8 mouse cellular contexts compared by ENCODE assay signal in the genomic region with DNA sequence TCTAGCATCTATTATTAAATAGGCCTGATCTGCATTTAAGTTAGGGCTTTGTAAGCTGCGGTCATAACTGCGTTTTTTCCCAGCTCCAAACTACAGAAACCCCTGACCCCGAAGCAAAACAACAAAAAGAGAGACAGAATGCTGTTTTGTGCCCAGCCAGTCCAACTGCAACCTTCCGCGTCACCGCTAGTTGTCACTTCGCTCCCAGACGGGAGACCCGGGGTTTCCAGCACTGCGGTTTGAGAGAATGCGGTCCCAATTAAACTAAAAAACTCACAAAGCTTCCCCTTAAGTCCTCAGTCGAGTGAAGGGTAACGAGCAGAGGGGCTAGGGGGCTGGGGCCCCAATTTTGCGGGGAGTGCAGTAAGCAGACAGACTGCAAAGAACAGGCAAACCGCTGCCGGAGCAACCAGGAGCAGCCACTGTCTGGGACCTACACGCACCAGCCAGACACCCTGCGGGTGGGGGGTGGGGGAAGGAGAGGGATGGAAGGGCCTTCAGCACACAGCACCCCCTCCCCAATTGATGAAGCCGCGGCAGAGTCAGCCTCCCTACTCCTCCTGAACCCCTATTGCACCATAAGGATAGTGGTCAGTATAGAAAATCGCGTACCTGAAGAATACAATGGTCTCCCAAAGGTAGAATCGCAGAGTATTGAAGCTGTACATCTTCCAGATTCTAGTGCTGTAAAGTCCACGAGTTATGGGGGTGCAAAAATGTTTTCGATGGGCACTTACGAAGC. TPM values are rescaled to one million over a fixed set of nuclear protein-coding genes. Genes with fewer than 3 reads are reported as not detected.
DNase-seq lines count a peak whose midpoint lies in the region; ATAC-seq and TF ChIP-seq lines count a peak whose summit lies in the region.
"Had no signal": no experiment of that assay in that cellular context is flagged by ENCODE, and none has a peak within 500 bp of the region (broad histone marks: within the 10 kb centered on the region; RNA-seq: fewer than 3 reads in every experiment).

No protein-coding gene starts in this region.

- no peak for TF ChIP-seq CTCF in lung, postnatal 0 days (IDR thresholded peaks at IDR 0.05)

- no peaks in the 10 kb centered on the region for H3K27me3 ChIP-seq in hindbrain, embryonic 16.5 days (replicated peaks; ENCODE audit: control insufficient read depth, insufficient read depth, low read length)
- peaks cover 24% of the 10 kb centered on the region for H3K27me3 ChIP-seq in midbrain, embryonic 15.5 days (replicated peaks)
- H3K27me3 ChIP-seq in lung, postnatal 0 days (replicated peaks; ENCODE audit: insufficient read depth, low read length), result peaks cover 4% of the 10 kb centered on the region

- 1% methylated on average over 26 of the region's 26 CpGs for WGBS in hindbrain, embryonic 16.5 days
- WGBS in midbrain, embryonic 15.5 days, result 3% methylated on average over 25 of the region's 26 CpGs
- WGBS in lung, postnatal 0 days, result 9% methylated on average over 26 of the region's 26 CpGs

- no peaks in the 10 kb centered on the region for H3K9me3 ChIP-seq in hindbrain, embryonic 16.5 days (ENCODE audit: control insufficient read depth, low read length)
- no peaks in the 10 kb centered on the region for H3K9me3 ChIP-seq in midbrain, embryonic 15.5 days
- no peaks in the 10 kb centered on the region for H3K9me3 ChIP-seq in lung, postnatal 0 days (ENCODE audit: low read length)

- peak overlapping the region; percentile 80 for H3K27ac ChIP-seq in hindbrain, embryonic 16.5 days (ENCODE audit: low read depth, low read length)
- no peak overlapping the region for H3K27ac ChIP-seq in midbrain, embryonic 15.5 days
- H3K27ac ChIP-seq in lung, postnatal 0 days (ENCODE audit: low read length), result no peak overlapping the region

- TF ChIP-seq EP300 in lung, postnatal 0 days (IDR thresholded peaks at IDR 0.05), result no peak

- peak; percentile 77 for ATAC-seq in hindbrain, embryonic 16.5 days
- ATAC-seq in midbrain, embryonic 15.5 days (replicated peaks), result peak; percentile 81
- ATAC-seq in lung, postnatal 0 days, result no peak

- H3K4me1 ChIP-seq in hindbrain, embryonic 16.5 days (ENCODE audit: control insufficient read depth, insufficient read depth, low read depth, low read length), result peaks cover 7% of the 10 kb centered on the region
- H3K4me1 ChIP-seq in midbrain, embryonic 15.5 days, result peaks cover 15% of the 10 kb centered on the region; the same call in 1 of the 2 replicates
- H3K4me1 ChIP-seq in lung, postnatal 0 days (ENCODE audit: insufficient read depth, low read depth, low read length), result no peaks in the 10 kb centered on the region

- peak overlapping the region; percentile 79 for H3K4me2 ChIP-seq in hindbrain, embryonic 16.5 days (ENCODE audit: low read length)
- peak overlapping the region; percentile 84 for H3K4me2 ChIP-seq in midbrain, embryonic 15.5 days
- H3K4me2 ChIP-seq in lung, postnatal 0 days (replicated peaks; ENCODE audit: low read depth, low read length), result no peak overlapping the region

- H3K9ac ChIP-seq in hindbrain, embryonic 16.5 days (ENCODE audit: low read depth, low read length), result peak overlapping the region; percentile 72
- H3K9ac ChIP-seq in midbrain, embryonic 15.5 days, result peak overlapping the region; percentile 44
- H3K9ac ChIP-seq in lung, postnatal 0 days (replicated peaks; ENCODE audit: low read depth), result no peak overlapping the region

- peak overlapping the region; percentile 61 for H3K4me3 ChIP-seq in hindbrain, embryonic 16.5 days (ENCODE audit: low read length)
- peak overlapping the region; percentile 54 for H3K4me3 ChIP-seq in midbrain, embryonic 15.5 days
- H3K4me3 ChIP-seq in lung, postnatal 0 days (ENCODE audit: low read depth, low read length), result no peak overlapping the region

- no peaks in the 10 kb centered on the region for H3K36me3 ChIP-seq in hindbrain, embryonic 16.5 days (ENCODE audit: control insufficient read depth, insufficient read depth, low read length)
- H3K36me3 ChIP-seq in midbrain, embryonic 15.5 days (replicated peaks), result no peaks in the 10 kb centered on the region
- no peaks in the 10 kb centered on the region for H3K36me3 ChIP-seq in lung, postnatal 0 days (ENCODE audit: insufficient read depth, low read length)

- DNase-seq in cerebellum, adult 11-12 months, result peak; percentile 7
- peak; percentile 71 for DNase-seq in embryo, embryonic 10.5 days (ENCODE audit: low spot score)
- DNase-seq in lung, postnatal 0 days (ENCODE audit: low spot score), result no peak
- DNase-seq in adrenal gland, postnatal 10 days, result no peak
- DNase-seq in adrenal gland, adult (ENCODE audit: inconsistent age in 2 of 2, low spot score in 1 of 2), result no peak

RNA-seq across cellular contexts. Expression of a gene that starts 0.8 kb away (rescaled TPM):
- polyA plus RNA-seq in hindbrain, embryonic 16.5 days (2015; fragmentation: Nextera tagmentation; extraction: Ambion mirVana), result 2.5 and 2.8 TPM in 2 replicates
- 0.34 TPM in 2 replicates for polyA plus RNA-seq in midbrain, embryonic 15.5 days (2015; fragmentation: Nextera tagmentation; extraction: Ambion mirVana)
- polyA plus RNA-seq in lung, postnatal 0 days (2015; fragmentation: Nextera tagmentation; extraction: Ambion mirVana), result not detected in 2 replicates
- total RNA-seq in adrenal gland, postnatal 10 days (2021), result not detected
- polyA plus RNA-seq: intestine, embryonic 14.5 days had no signal

Comparison
In these comparisons a context has a peak if more than half of its experiments do, and no peak if none do; other contexts are left out.
1. DNase-seq: peak in cerebellum, adult 11-12 months (single experiment) and embryo, embryonic 10.5 days (single experiment); none in lung, postnatal 0 days (single experiment), adrenal gland, postnatal 10 days (single experiment) and adrenal gland, adult (0 of 2).